Mouse (Mus musculus): ENCODE measurements at regions not wholly inside any gene's neighbourhood (a gene's known extent, or its start where the extent isn't known, plus 50 kb on each side); places are given as distances from the start of the nearest gene placed in this dataset.

DNA sequence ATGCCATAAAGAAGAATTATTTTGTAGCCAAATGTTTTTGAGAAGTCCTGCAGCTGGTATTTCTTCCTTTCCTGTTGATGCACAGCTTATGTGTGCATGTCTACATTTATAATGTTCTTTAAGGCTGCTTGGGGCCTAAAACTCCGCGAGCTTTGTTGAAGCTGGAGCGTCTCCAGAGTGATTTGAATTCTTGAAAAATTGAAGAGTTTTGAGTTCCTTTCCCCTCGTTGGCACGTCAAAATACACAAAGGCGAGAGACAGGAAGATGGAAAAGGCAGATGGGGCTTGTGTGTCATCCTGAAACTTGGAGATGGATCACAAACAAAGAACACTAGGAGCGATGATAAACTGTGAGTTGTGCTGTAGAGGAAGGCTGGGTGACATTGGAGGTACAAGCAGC is 246.2 kb upstream of the Eef2kmt start:
- no peak for DNase-seq (ENCODE audit: low spot score)
- 86% methylated on average over 7 of the region's 7 CpGs for WGBS
- H3K27ac ChIP-seq, result no peak overlapping the region
- no peak overlapping the region for H3K9ac ChIP-seq (ENCODE audit: low read depth, low read length)
- H3K36me3 ChIP-seq (ENCODE audit: insufficient read depth, low read length), result no peaks in the 10 kb centered on the region
- H3K9me3 ChIP-seq (replicated peaks; ENCODE audit: low read length), result no peaks in the 10 kb centered on the region
- no peak for TF ChIP-seq CTCF (IDR thresholded peaks at IDR 0.05; ENCODE audit: low read depth)
- ATAC-seq (replicated peaks; ENCODE audit: low FRiP score, low read depth), result no peak
- H3K4me2 ChIP-seq (ENCODE audit: low read length), result no peak overlapping the region
- no peaks in the 10 kb centered on the region for H3K4me1 ChIP-seq (replicated peaks; ENCODE audit: insufficient read depth, low read length)
- H3K4me3 ChIP-seq (replicated peaks; ENCODE audit: low read depth, low read length), result no peak overlapping the region
- no peaks in the 10 kb centered on the region for H3K27me3 ChIP-seq (ENCODE audit: insufficient read depth, low read length)

DNA sequence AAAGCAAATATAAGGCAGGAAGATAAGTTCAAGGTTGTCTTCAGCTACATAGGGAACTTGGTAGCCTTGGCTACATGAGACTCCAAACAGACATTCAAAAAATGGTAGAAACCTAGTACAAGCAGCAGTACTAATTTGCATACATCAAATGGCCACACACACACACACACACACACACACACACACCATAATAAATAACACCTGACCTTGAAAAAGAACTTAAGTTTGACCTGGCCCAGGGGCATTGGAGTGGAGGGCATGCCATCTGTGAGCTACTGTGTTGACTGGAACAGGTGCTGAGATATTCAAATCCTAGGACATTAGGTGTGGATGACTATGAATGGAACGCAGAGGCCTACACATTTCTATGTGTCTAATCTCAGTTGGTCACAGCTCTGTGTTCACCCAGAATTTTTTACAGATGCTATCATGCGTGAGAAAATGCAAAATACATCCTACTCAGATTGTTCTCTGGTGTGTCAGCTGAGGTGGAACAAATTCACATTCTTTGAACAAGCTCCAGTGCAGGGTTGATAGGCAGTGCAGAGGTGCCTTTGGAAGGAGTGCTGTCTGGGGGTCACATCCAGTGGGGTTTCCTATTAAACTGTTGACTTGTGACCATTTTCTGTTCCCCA is 240.4 kb upstream of the Eef2kmt start:
- Histone ChIP-seq H3K27me3 (ENCODE audit: insufficient read depth, low read length) (no peaks in the 10 kb centered on the region), H3K4me2 (ENCODE audit: low read length) (no peak overlapping the region), H3K4me1 (replicated peaks; ENCODE audit: insufficient read depth, low read length) (0 out of 2 replicates have a peak, but pooled peaks cover 5% of the 10 kb centered on the region), H3K27ac (peak overlapping the region; percentile 75), H3K4me3 (replicated peaks; ENCODE audit: low read depth, low read length) (no peak overlapping the region), H3K36me3 (ENCODE audit: insufficient read depth, low read length) (no peaks in the 10 kb centered on the region), H3K9ac (ENCODE audit: low read depth, low read length) (no peak overlapping the region), H3K9me3 (replicated peaks; ENCODE audit: low read length) (no peaks in the 10 kb centered on the region)
- 67% methylated on average over 2 of the region's 2 CpGs for WGBS
- peak; percentile 83 for ATAC-seq (replicated peaks; ENCODE audit: low FRiP score, low read depth)
- peak; percentile 14 for DNase-seq (ENCODE audit: low spot score)
- TF ChIP-seq CTCF (IDR thresholded peaks at IDR 0.05; ENCODE audit: low read depth), result no peak

- DNase-seq (ENCODE audit: low spot score) (peak; percentile 32), ATAC-seq (replicated peaks; ENCODE audit: low FRiP score, low read depth) (no peak)
- H3K27ac ChIP-seq, result no peak overlapping the region
- H3K4me3 ChIP-seq (replicated peaks; ENCODE audit: low read depth, low read length), result no peak overlapping the region
- no peak overlapping the region for H3K4me2 ChIP-seq (ENCODE audit: low read length)
- WGBS, result 9% methylated on average over 6 of the region's 6 CpGs
- no peaks in the 10 kb centered on the region for H3K36me3 ChIP-seq (ENCODE audit: insufficient read depth, low read length)
- H3K27me3 ChIP-seq (ENCODE audit: insufficient read depth, low read length), result no peaks in the 10 kb centered on the region
- peak; percentile 42; the same call in 1 of the 2 replicates for TF ChIP-seq CTCF (IDR thresholded peaks at IDR 0.05; ENCODE audit: low read depth)
- no peaks in the 10 kb centered on the region for H3K9me3 ChIP-seq (replicated peaks; ENCODE audit: low read length)
- 0 out of 2 replicates have a peak, but pooled peaks cover 5% of the 10 kb centered on the region for H3K4me1 ChIP-seq (replicated peaks; ENCODE audit: insufficient read depth, low read length)
- H3K9ac ChIP-seq (ENCODE audit: low read depth, low read length), result no peak overlapping the region
These were observed 237.6 kb upstream of the Eef2kmt start for GRCm38 (mm10) chr16:5493352-5493751.

- Histone ChIP-seq H3K9me3 (replicated peaks; ENCODE audit: low read length) (no peaks in the 10 kb centered on the region), H3K9ac (ENCODE audit: low read depth, low read length) (no peak overlapping the region), H3K27ac (no peak overlapping the region), H3K4me2 (ENCODE audit: low read length) (no peak overlapping the region), H3K4me1 (replicated peaks; ENCODE audit: insufficient read depth, low read length) (no peaks in the 10 kb centered on the region), H3K4me3 (replicated peaks; ENCODE audit: low read depth, low read length) (no peak overlapping the region), H3K36me3 (ENCODE audit: insufficient read depth, low read length) (no peaks in the 10 kb centered on the region), H3K27me3 (ENCODE audit: insufficient read depth, low read length) (no peaks in the 10 kb centered on the region)
- TF ChIP-seq CTCF (IDR thresholded peaks at IDR 0.05; ENCODE audit: low read depth), result no peak
- DNase-seq (ENCODE audit: low spot score) (peak; percentile 11), ATAC-seq (replicated peaks; ENCODE audit: low FRiP score, low read depth) (peak; percentile 74)
- WGBS, result 25% methylated on average over 3 of the region's 3 CpGs
These were observed 231.5 kb upstream of the Eef2kmt start for GRCm38 (mm10) chr16:5487259-5487658.

DNA sequence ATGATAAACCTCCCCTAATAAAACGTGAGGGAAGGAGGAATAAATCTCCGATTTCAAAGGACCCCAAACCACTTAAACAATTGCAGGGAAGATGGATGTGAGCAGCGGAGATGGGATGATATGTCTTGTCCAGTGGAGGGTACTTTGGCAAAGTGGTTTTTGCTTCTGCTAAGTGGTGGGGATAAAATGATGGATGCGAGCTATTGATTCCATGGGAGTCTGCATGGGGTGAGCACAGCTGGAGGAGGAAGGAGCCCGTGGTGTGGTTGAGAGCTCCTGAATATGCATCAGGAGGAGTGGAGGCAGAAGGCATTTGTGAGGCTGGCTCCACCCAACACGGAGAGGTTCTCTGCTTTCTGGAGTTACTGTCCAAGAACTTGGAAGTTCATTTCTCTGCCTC is 227.6 kb upstream of the Eef2kmt start:
- no peaks in the 10 kb centered on the region for H3K4me1 ChIP-seq (replicated peaks; ENCODE audit: insufficient read depth, low read length)
- H3K36me3 ChIP-seq (ENCODE audit: insufficient read depth, low read length), result no peaks in the 10 kb centered on the region
- 7% methylated on average over 6 of the region's 6 CpGs for WGBS
- no peak overlapping the region for H3K27ac ChIP-seq
- no peak overlapping the region for H3K9ac ChIP-seq (ENCODE audit: low read depth, low read length)
- no peak overlapping the region for H3K4me3 ChIP-seq (replicated peaks; ENCODE audit: low read depth, low read length)
- no peak for ATAC-seq (replicated peaks; ENCODE audit: low FRiP score, low read depth)
- no peak for TF ChIP-seq CTCF (IDR thresholded peaks at IDR 0.05; ENCODE audit: low read depth)
- no peaks in the 10 kb centered on the region for H3K9me3 ChIP-seq (replicated peaks; ENCODE audit: low read length)
- no peak overlapping the region for H3K4me2 ChIP-seq (ENCODE audit: low read length)
- no peaks in the 10 kb centered on the region for H3K27me3 ChIP-seq (ENCODE audit: insufficient read depth, low read length)
- DNase-seq (ENCODE audit: low spot score), result no peak

- no peak overlapping the region for H3K4me2 ChIP-seq (ENCODE audit: low read length)
- DNase-seq (ENCODE audit: low spot score), result no peak
- no peak overlapping the region for H3K27ac ChIP-seq
- H3K27me3 ChIP-seq (ENCODE audit: insufficient read depth, low read length), result no peaks in the 10 kb centered on the region
- H3K9ac ChIP-seq (ENCODE audit: low read depth, low read length), result no peak overlapping the region
- H3K9me3 ChIP-seq (replicated peaks; ENCODE audit: low read length), result no peaks in the 10 kb centered on the region
- no peaks in the 10 kb centered on the region for H3K36me3 ChIP-seq (ENCODE audit: insufficient read depth, low read length)
- H3K4me3 ChIP-seq (replicated peaks; ENCODE audit: low read depth, low read length), result no peak overlapping the region
- no peak for TF ChIP-seq CTCF (IDR thresholded peaks at IDR 0.05; ENCODE audit: low read depth)
- WGBS, result 63% methylated on average over 1 of the region's 1 CpGs
- no peaks in the 10 kb centered on the region for H3K4me1 ChIP-seq (replicated peaks; ENCODE audit: insufficient read depth, low read length)
- ATAC-seq (replicated peaks; ENCODE audit: low FRiP score, low read depth), result no peak
These were observed 224.4 kb upstream of the Eef2kmt start for GRCm38 (mm10) chr16:5480148-5480547.

DNA sequence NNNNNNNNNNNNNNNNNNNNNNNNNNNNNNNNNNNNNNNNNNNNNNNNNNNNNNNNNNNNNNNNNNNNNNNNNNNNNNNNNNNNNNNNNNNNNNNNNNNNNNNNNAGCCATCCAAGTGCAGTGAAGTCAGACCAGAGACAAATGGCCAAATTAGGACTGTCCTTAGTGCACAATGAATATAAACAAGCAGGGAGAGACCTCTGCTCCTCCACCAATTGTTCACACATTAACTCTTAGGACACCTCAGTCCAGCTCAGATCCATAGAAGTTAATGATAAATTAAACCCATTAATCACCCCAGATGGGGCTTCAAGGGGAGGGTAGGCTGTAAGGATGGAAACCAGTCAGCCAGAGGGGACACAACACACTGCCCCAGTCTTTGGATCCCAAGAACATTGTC is 223.2 kb upstream of the Eef2kmt start:
- no peaks in the 10 kb centered on the region for H3K36me3 ChIP-seq (ENCODE audit: insufficient read depth, low read length)
- no peaks in the 10 kb centered on the region for H3K9me3 ChIP-seq (replicated peaks; ENCODE audit: low read length)
- ATAC-seq (replicated peaks; ENCODE audit: low FRiP score, low read depth) (peak; percentile 65), DNase-seq (ENCODE audit: low spot score) (peak; percentile 7)
- no peaks in the 10 kb centered on the region for H3K4me1 ChIP-seq (replicated peaks; ENCODE audit: insufficient read depth, low read length)
- H3K27me3 ChIP-seq (ENCODE audit: insufficient read depth, low read length), result no peaks in the 10 kb centered on the region
- no peak overlapping the region for H3K4me3 ChIP-seq (replicated peaks; ENCODE audit: low read depth, low read length)
- H3K27ac ChIP-seq, result no peak overlapping the region
- no peak overlapping the region for H3K4me2 ChIP-seq (ENCODE audit: low read length)
- TF ChIP-seq CTCF (IDR thresholded peaks at IDR 0.05; ENCODE audit: low read depth), result no peak
- no peak overlapping the region for H3K9ac ChIP-seq (ENCODE audit: low read depth, low read length)
